Mouse (Mus musculus) heart, adult 2 months (tissue): ENCODE data around the gene Olfr297. TPM values are rescaled to one million over a fixed set of nuclear protein-coding genes. Genes with fewer than 3 reads are reported as not detected.

Source experiments
- DNase-seq, 2 experiments: peaks; one replicate each; pipeline ENCODE4 v3.0.0; 2021
- H3K27ac ChIP-seq: fragments of 200-600 bp; 2 replicates; pipeline ENCODE4 v1.8.1; 2022
- H3K27me3 ChIP-seq: fragments of 200-500 bp; 2 replicates; pipeline ENCODE4 v1.6.1; 2012; ENCODE audit warnings: mild to moderate bottlenecking, low read length, inconsistent platforms, mixed read lengths; ENCODE audit not compliant: control insufficient read depth, insufficient read depth
- H3K36me3 ChIP-seq: fragments of 200-500 bp; 2 replicates; pipeline ENCODE4 v1.6.1; 2012; ENCODE audit warnings: low read length, inconsistent platforms; ENCODE audit not compliant: control insufficient read depth, insufficient read depth
- H3K4me1 ChIP-seq: fragments of 200-500 bp; 2 replicates; pipeline ENCODE4 v1.6.1; 2011; ENCODE audit warnings: low read length; ENCODE audit not compliant: control insufficient read depth, insufficient read depth
- H3K4me3 ChIP-seq: fragments of 200-600 bp; 2 replicates; pipeline ENCODE4 v1.8.1; 2022
- H3K79me2 ChIP-seq: fragments of 200-500 bp; replicated peaks from 2 replicates; pipeline ENCODE4 v1.6.1; 2012; ENCODE audit warnings: mild to moderate bottlenecking, inconsistent platforms, low read length, moderate library complexity, mixed read lengths; ENCODE audit not compliant: control insufficient read depth, insufficient read depth
- H3K9ac ChIP-seq: fragments of 200-500 bp; 2 replicates; pipeline ENCODE4 v1.6.1; 2012; ENCODE audit warnings: low read depth, mild to moderate bottlenecking, control low read depth, inconsistent platforms, low read length, mixed read lengths
- CTCF ChIP-seq: fragments of 200-600 bp; IDR thresholded peaks from 2 replicates; pipeline ENCODE4 v1.8.1; 2022; ENCODE audit warnings: antibody characterized with exemption, mild to moderate bottlenecking, moderate library complexity
- EP300 ChIP-seq: fragments of 200-500 bp; IDR thresholded peaks from 2 replicates; pipeline ENCODE4 v1.6.1; 2011; ENCODE audit warnings: low read depth, low read length, control low read depth; ENCODE audit not compliant: insufficient read depth
- POLR2A ChIP-seq: fragments of 200-500 bp; IDR thresholded peaks from 2 replicates; pipeline ENCODE4 v1.6.1; 2011; ENCODE audit warnings: mild to moderate bottlenecking, low read depth, low read length, control low read depth; ENCODE audit not compliant: insufficient read depth
- WGBS: fragments of 180-500 bp; shearing (Covaris S2); methylation state at CpG from one replicate; pipeline ENCODE4 v1.1.7; 2018; 5-methylcytosine and 5-hydroxymethylcytosine counted together
- intact Hi-C: fragments of 180-260 bp; cut with DNase I; formaldehyde crosslinking; loops from one replicate; pipeline ENCODE4 v1.15.1; 2025
- long read RNA-seq: library from polyadenylated mRNA; stranded (forward); transcript quantifications from one replicate; pipeline ENCODE4 v2.0.0, GENCODE M21; 2021
- polyA plus RNA-seq: library from polyadenylated mRNA; depleted of rRNA; stranded (reverse); fragments of >200 nt; gene quantifications from 2 replicates; pipeline ENCODE4 v1.2.3, GENCODE M21; 2012; rRNA removed
- total RNA-seq, 2 experiments: library from RNA; stranded (reverse); gene quantifications; 2 replicates each; pipeline ENCODE4 v1.2.3; 2021

The Olfr297 gene
- total RNA-seq (not detected), polyA plus RNA-seq (not detected in 2 replicates)
- long read RNA-seq: 0 reads

GRCm38 (mm10) chr7:86519668-86520067 is at the start of gene Olfr297:
Gene Olfr297 (plus strand): TSS chr7:86519968.
- Histone ChIP-seq H3K9ac (no peak within 1 kb of the TSS), H3K27me3 (no peaks in the 10 kb centered on the region), H3K4me1 (no peaks in the 10 kb centered on the region), H3K79me2 (no peaks in the 10 kb centered on the region), H3K27ac (no peak within 1 kb of the TSS), H3K36me3 (no peaks in the 10 kb centered on the region), H3K4me3 (no peak within 1 kb of the TSS)
- no peak for DNase-seq
- no peak for TF ChIP-seq CTCF
- no peak for TF ChIP-seq EP300
- intact Hi-C loops: no loop called here

GRCm38 (mm10) chr7:86492384-86492783 is 27.4 kb upstream of the Olfr297 start, which contains the start of gene Olfr298:
Gene Olfr298 (minus strand): TSS chr7:86492484.
- H3K4me3 ChIP-seq: no peak within 1 kb of the TSS
- no peak within 1 kb of the TSS for H3K9ac ChIP-seq
- DNase-seq: no peak
- no peaks in the 10 kb centered on the region for H3K36me3 ChIP-seq
- no peaks in the 10 kb centered on the region for H3K27me3 ChIP-seq
- no peak within 1 kb of the TSS for H3K27ac ChIP-seq
- no peaks in the 10 kb centered on the region for H3K79me2 ChIP-seq
- WGBS: 64% methylated on average over 1 of the region's 1 CpGs
- no peaks in the 10 kb centered on the region for H3K4me1 ChIP-seq
- intact Hi-C loops: no loop called here
- TF ChIP-seq CTCF: no peak
- TF ChIP-seq EP300: no peak
- TF ChIP-seq POLR2A: no peak

Other genes with a start within 250 kb of the Olfr297 start
- not detected for gene Olfr310, start 242.8 kb upstream of the Olfr297 start, total RNA-seq
- gene Olfr310, start 242.8 kb upstream of the Olfr297 start, polyA plus RNA-seq: not detected in 2 replicates
- gene Olfr309, start 206.3 kb upstream of the Olfr297 start, total RNA-seq: not detected
- gene Olfr309, start 206.3 kb upstream of the Olfr297 start, polyA plus RNA-seq: not detected in 2 replicates
- not detected for gene Olfr308, start 194.3 kb upstream of the Olfr297 start, total RNA-seq
- not detected in 2 replicates for gene Olfr308, start 194.3 kb upstream of the Olfr297 start, polyA plus RNA-seq
- not detected for gene Olfr307, start 182.4 kb upstream of the Olfr297 start, total RNA-seq
- gene Olfr307, start 182.4 kb upstream of the Olfr297 start, polyA plus RNA-seq: not detected in 2 replicates
- not detected for gene Olfr305, start 153.0 kb upstream of the Olfr297 start, total RNA-seq
- not detected in 2 replicates for gene Olfr305, start 153.0 kb upstream of the Olfr297 start, polyA plus RNA-seq
- not detected for gene Olfr304, start 133.3 kb upstream of the Olfr297 start, total RNA-seq
- gene Olfr304, start 133.3 kb upstream of the Olfr297 start, polyA plus RNA-seq: not detected in 2 replicates
- gene Olfr303, start 122.2 kb upstream of the Olfr297 start, total RNA-seq: not detected
- gene Olfr303, start 122.2 kb upstream of the Olfr297 start, polyA plus RNA-seq: not detected in 2 replicates
- gene Olfr301, start 116.1 kb upstream of the Olfr297 start, total RNA-seq: not detected
- not detected in 2 replicates for gene Olfr301, start 116.1 kb upstream of the Olfr297 start, polyA plus RNA-seq
- gene Olfr299, start 60.0 kb upstream of the Olfr297 start, total RNA-seq: not detected
- gene Olfr299, start 60.0 kb upstream of the Olfr297 start, polyA plus RNA-seq: not detected in 2 replicates
- not detected for gene Olfr298, start 27.5 kb upstream of the Olfr297 start, total RNA-seq
- gene Olfr298, start 27.5 kb upstream of the Olfr297 start, polyA plus RNA-seq: not detected in 2 replicates
- gene Olfr295, start 63.9 kb downstream of the Olfr297 start, total RNA-seq: not detected
- not detected in 2 replicates for gene Olfr295, start 63.9 kb downstream of the Olfr297 start, polyA plus RNA-seq
- gene Olfr294, start 96.7 kb downstream of the Olfr297 start, total RNA-seq: not detected
- gene Olfr294, start 96.7 kb downstream of the Olfr297 start, polyA plus RNA-seq: not detected in 2 replicates
- gene Olfr293, start 129.1 kb downstream of the Olfr297 start, total RNA-seq: not detected
- not detected in 2 replicates for gene Olfr293, start 129.1 kb downstream of the Olfr297 start, polyA plus RNA-seq
- gene Olfr292, start 168.4 kb downstream of the Olfr297 start, total RNA-seq: not detected
- gene Olfr292, start 168.4 kb downstream of the Olfr297 start, polyA plus RNA-seq: not detected in 2 replicates